Mouse (Mus musculus): ENCODE measurements around the gene Klhl29. TPM values are rescaled to one million over a fixed set of nuclear protein-coding genes. Genes with fewer than 3 reads are reported as not detected.

Klhl29 gene
- polyA plus RNA-seq, 1 experiment from 2014 or later: 2.0 TPM

DNA sequence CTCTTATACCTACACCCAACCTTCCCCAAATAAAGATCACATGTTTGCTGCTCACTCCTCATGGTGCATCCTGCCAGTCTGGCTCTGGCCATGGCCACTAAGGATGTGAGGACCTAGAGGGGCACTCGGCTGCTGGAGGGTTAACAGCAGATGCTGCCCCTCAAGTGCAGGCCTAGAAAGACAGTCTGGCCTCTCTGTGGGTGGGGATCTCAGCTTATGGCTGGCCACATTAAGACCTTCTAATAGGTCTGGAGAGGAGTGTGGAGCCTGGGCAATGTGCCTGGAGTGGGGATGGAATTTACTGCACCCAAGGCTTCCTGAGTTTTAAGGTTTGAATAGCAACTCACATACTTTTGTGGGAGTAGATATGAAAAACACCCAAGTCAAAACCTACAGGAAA lies 188.8 kb downstream of the Klhl29 start:
- no peak overlapping the region for H3K4me2 ChIP-seq (ENCODE audit: low read depth)
- DNase-seq (ENCODE audit: low spot score) (no peak), ATAC-seq (ENCODE audit: insufficient read depth, low FRiP score, low TSS enrichment) (no peak)
- H3K9me3 ChIP-seq (ENCODE audit: control insufficient read depth, low read length): no peaks in the 10 kb centered on the region
- H3K4me1 ChIP-seq (ENCODE audit: control insufficient read depth, insufficient read depth, low read length): peaks cover 26% of the 10 kb centered on the region
- H3K27me3 ChIP-seq (ENCODE audit: control insufficient read depth, insufficient read depth, low read length): no peaks in the 10 kb centered on the region
- no peak overlapping the region for H3K4me3 ChIP-seq (ENCODE audit: low read depth, low read length)
- no peak overlapping the region for H3K9ac ChIP-seq (ENCODE audit: low read length)
- 56% methylated on average over 1 of the region's 1 CpGs for WGBS
- H3K36me3 ChIP-seq (ENCODE audit: control insufficient read depth, insufficient read depth, low read length): no peaks in the 10 kb centered on the region
- H3K27ac ChIP-seq (ENCODE audit: low read depth, low read length): no peak overlapping the region

DNA sequence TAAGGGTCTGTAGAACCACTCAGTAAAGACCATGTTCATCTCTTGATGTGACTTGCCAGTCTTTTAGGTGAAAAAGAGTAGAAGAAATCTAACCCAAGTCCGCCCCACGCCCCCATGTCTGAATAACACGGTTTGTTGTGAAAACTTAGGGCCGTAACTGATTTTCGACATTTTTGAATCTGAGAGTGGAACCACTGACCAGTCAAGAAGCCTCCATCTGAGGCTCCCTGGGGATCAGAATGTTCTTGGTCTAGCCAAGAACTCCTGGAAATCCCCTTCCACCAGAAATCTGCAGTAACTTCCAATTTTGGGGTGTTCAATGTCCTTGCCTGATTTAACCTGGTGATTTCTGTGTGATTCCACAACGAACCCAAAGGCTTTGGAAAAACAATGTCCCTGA lies 189.9 kb downstream of the Klhl29 start:
- Histone ChIP-seq H3K9ac (ENCODE audit: low read length) (no peak overlapping the region), H3K4me3 (ENCODE audit: low read depth, low read length) (no peak overlapping the region), H3K27me3 (ENCODE audit: control insufficient read depth, insufficient read depth, low read length) (no peaks in the 10 kb centered on the region), H3K4me1 (ENCODE audit: control insufficient read depth, insufficient read depth, low read length) (peaks cover 21% of the 10 kb centered on the region), H3K9me3 (ENCODE audit: control insufficient read depth, low read length) (no peaks in the 10 kb centered on the region), H3K36me3 (ENCODE audit: control insufficient read depth, insufficient read depth, low read length) (no peaks in the 10 kb centered on the region), H3K4me2 (ENCODE audit: low read depth) (no peak overlapping the region), H3K27ac (ENCODE audit: low read depth, low read length) (no peak overlapping the region)
- DNase-seq (ENCODE audit: low spot score) (no peak), ATAC-seq (ENCODE audit: insufficient read depth, low FRiP score, low TSS enrichment) (no peak)
- 93% methylated on average over 6 of the region's 6 CpGs for WGBS

DNA sequence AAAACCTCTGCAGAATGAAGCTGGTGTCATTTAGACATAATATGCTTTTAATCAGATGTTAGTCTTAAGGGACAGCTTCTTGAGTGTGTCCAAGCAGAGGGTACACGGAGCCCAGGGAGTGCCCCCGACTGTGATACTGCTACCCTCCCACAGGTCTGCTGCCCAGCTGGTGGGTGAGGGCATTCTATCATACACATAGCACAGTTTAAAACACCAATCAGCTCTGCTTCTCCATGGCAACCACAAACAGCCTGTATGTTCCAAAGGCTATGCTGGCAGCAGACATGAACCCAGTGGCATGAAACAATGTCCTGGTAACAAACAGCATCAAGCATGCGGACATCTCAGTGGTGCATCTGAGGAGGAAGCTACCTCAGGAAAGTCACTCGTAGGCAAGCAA lies 192.9 kb downstream of the Klhl29 start:
- Histone ChIP-seq H3K4me3 (ENCODE audit: low read depth, low read length) (no peak overlapping the region), H3K36me3 (ENCODE audit: control insufficient read depth, insufficient read depth, low read length) (no peaks in the 10 kb centered on the region), H3K9me3 (ENCODE audit: control insufficient read depth, low read length) (no peaks in the 10 kb centered on the region), H3K9ac (ENCODE audit: low read length) (no peak overlapping the region), H3K27ac (ENCODE audit: low read depth, low read length) (no peak overlapping the region), H3K27me3 (ENCODE audit: control insufficient read depth, insufficient read depth, low read length) (no peaks in the 10 kb centered on the region), H3K4me2 (ENCODE audit: low read depth) (no peak overlapping the region), H3K4me1 (ENCODE audit: control insufficient read depth, insufficient read depth, low read length) (no peaks in the 10 kb centered on the region)
- ATAC-seq (ENCODE audit: insufficient read depth, low FRiP score, low TSS enrichment) (no peak), DNase-seq (ENCODE audit: low spot score) (no peak)
- WGBS: 80% methylated on average over 4 of the region's 4 CpGs

DNA sequence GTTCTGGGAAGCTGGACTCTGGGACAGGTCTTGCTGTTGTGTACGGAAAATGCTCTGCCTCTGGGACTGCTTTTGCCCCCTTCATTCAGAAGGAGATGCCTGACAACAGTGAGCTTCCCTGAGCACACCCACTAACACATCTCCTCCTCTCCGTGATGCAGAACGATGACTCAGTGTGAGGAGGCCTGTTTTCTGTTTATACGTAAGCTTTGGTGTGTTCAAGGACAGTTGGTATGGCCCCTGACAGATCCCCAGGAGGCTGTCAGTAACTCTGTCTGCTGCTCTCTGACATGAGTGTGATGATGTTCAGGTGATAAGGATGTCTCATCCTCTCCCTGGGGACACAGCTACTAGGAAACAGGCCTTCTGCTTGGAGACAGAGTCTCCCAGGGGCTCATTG lies 193.3 kb downstream of the Klhl29 start:
- Histone ChIP-seq H3K9ac (ENCODE audit: low read length) (no peak overlapping the region), H3K4me1 (ENCODE audit: control insufficient read depth, insufficient read depth, low read length) (no peaks in the 10 kb centered on the region), H3K27ac (ENCODE audit: low read depth, low read length) (no peak overlapping the region), H3K27me3 (ENCODE audit: control insufficient read depth, insufficient read depth, low read length) (no peaks in the 10 kb centered on the region), H3K36me3 (ENCODE audit: control insufficient read depth, insufficient read depth, low read length) (no peaks in the 10 kb centered on the region), H3K4me3 (ENCODE audit: low read depth, low read length) (no peak overlapping the region), H3K4me2 (ENCODE audit: low read depth) (no peak overlapping the region), H3K9me3 (ENCODE audit: control insufficient read depth, low read length) (no peaks in the 10 kb centered on the region)
- DNase-seq (ENCODE audit: low spot score) (no peak), ATAC-seq (ENCODE audit: insufficient read depth, low FRiP score, low TSS enrichment) (no peak)
- WGBS: 83% methylated on average over 4 of the region's 4 CpGs

DNA sequence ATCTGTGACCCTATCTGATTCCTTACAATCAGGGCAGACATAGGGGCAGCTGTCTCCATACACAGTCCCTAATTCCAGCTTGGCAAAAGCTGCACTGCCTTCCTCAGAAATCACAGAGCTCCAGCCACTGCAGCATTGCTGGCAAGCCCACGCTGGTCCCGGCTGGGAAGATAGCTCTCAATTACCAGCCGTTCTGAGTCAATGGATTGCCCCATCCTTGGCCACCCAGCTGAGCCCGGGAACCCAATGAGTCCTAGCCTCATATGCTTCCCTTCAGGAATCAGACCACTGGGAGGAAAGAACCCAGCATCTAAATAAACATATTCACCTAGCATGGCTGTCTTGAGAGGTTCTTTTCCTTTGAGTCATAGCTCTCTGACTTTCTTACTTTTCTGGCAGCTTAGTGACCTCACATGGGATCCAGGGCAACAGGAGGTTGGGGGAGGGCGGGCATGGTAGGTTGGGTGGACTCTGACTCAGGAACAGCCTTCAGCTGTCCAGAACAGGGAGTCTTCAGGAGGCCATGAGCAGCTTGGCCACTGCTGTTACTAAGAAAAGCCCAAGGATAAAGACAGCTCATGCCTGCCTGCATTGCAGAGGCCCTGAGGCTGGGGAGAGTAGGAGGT lies 198.7 kb downstream of the Klhl29 start:
- WGBS: 63% methylated on average over 5 of the region's 5 CpGs
- no peak overlapping the region for H3K4me3 ChIP-seq (ENCODE audit: low read depth, low read length)
- no peaks in the 10 kb centered on the region for H3K4me1 ChIP-seq (ENCODE audit: control insufficient read depth, insufficient read depth, low read length)
- DNase-seq (ENCODE audit: low spot score) (no peak), ATAC-seq (ENCODE audit: insufficient read depth, low FRiP score, low TSS enrichment) (no peak)
- H3K9me3 ChIP-seq (ENCODE audit: control insufficient read depth, low read length): no peaks in the 10 kb centered on the region
- no peak overlapping the region for H3K4me2 ChIP-seq (ENCODE audit: low read depth)
- no peak overlapping the region for H3K9ac ChIP-seq (ENCODE audit: low read length)
- no peaks in the 10 kb centered on the region for H3K36me3 ChIP-seq (ENCODE audit: control insufficient read depth, insufficient read depth, low read length)
- H3K27ac ChIP-seq (ENCODE audit: low read depth, low read length): no peak overlapping the region
- H3K27me3 ChIP-seq (ENCODE audit: control insufficient read depth, insufficient read depth, low read length): no peaks in the 10 kb centered on the region

DNA sequence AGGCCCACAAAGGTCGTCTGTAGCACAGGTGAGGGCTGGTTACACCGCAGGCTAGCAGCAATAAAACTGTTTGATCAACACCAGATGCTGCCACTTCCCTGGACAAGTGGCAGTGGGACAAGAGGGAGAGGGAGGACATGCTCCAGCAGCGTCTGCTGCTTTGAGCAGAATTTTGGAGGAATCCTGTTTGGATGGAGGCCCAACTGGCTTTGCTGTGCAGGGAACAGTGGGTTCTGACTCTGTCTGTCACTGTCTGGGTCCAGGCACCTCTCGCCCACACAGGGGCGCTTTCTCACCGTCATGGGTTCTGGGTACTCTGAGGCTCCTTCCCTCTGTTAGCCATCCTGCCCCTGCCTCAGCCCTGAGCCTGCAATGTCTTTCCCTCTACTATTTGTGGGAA lies 209.3 kb downstream of the Klhl29 start:
- H3K9me3 ChIP-seq (ENCODE audit: control insufficient read depth, low read length): no peaks in the 10 kb centered on the region
- H3K4me2 ChIP-seq (ENCODE audit: low read depth): no peak overlapping the region
- H3K27me3 ChIP-seq (ENCODE audit: control insufficient read depth, insufficient read depth, low read length): no peaks in the 10 kb centered on the region
- DNase-seq (ENCODE audit: low spot score) (peak; percentile 36), ATAC-seq (ENCODE audit: insufficient read depth, low FRiP score, low TSS enrichment) (no peak)
- 46% methylated on average over 6 of the region's 6 CpGs for WGBS
- H3K36me3 ChIP-seq (ENCODE audit: control insufficient read depth, insufficient read depth, low read length): no peaks in the 10 kb centered on the region
- no peak overlapping the region for H3K9ac ChIP-seq (ENCODE audit: low read length)
- no peak overlapping the region for H3K4me3 ChIP-seq (ENCODE audit: low read depth, low read length)
- H3K4me1 ChIP-seq (ENCODE audit: control insufficient read depth, insufficient read depth, low read length): no peaks in the 10 kb centered on the region
- H3K27ac ChIP-seq (ENCODE audit: low read depth, low read length): no peak overlapping the region

DNA sequence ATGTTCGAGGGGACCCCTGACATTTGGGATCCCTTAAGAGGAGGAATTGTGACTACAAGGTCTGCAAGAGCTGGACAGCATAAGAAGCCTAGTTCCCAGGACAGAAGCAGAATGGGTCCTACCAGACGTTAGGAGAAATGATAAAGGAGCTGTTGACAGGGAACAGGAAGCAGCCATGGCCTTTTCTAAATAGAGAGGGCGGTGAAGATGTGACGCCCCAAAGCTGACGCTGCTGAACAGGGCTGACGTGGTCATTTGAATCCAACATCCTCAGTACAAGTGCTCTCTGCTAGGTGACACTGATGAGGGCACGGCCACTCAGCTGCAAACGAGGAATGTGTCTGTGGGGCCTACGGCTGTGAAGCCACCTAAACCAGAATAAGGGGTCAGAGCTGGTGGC lies 210.1 kb downstream of the Klhl29 start:
- H3K36me3 ChIP-seq (ENCODE audit: control insufficient read depth, insufficient read depth, low read length): no peaks in the 10 kb centered on the region
- no peak for DNase-seq (ENCODE audit: low spot score)
- no peak overlapping the region for H3K4me3 ChIP-seq (ENCODE audit: low read depth, low read length)
- no peak overlapping the region for H3K9ac ChIP-seq (ENCODE audit: low read length)
- ATAC-seq (ENCODE audit: insufficient read depth, low FRiP score, low TSS enrichment): no peak
- H3K27me3 ChIP-seq (ENCODE audit: control insufficient read depth, insufficient read depth, low read length): no peaks in the 10 kb centered on the region
- H3K27ac ChIP-seq (ENCODE audit: low read depth, low read length): no peak overlapping the region
- no peaks in the 10 kb centered on the region for H3K4me1 ChIP-seq (ENCODE audit: control insufficient read depth, insufficient read depth, low read length)
- no peak overlapping the region for H3K4me2 ChIP-seq (ENCODE audit: low read depth)
- no peaks in the 10 kb centered on the region for H3K9me3 ChIP-seq (ENCODE audit: control insufficient read depth, low read length)
- WGBS: 70% methylated on average over 9 of the region's 9 CpGs

DNA sequence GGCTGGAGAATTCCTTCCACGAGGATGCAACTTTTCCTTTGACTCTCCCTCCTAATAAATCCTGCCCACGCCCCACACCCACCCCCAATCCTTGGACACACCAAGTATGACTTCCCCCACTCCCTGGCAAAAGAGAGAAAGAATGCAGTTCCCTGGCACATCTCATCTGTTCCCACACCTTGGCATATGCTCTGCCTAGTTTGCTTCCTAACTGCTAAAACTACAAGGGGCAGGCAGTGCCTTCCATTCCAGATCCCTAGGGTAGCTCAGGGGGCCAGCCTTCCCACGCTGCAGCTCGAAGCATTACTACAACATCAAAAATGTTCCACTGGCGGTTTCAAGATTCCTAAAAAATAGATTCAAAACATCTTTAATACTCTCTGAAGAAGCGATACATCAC lies 212.8 kb downstream of the Klhl29 start:
- H3K27me3 ChIP-seq (ENCODE audit: control insufficient read depth, insufficient read depth, low read length): no peaks in the 10 kb centered on the region
- 87% methylated on average over 6 of the region's 6 CpGs for WGBS
- H3K36me3 ChIP-seq (ENCODE audit: control insufficient read depth, insufficient read depth, low read length): no peaks in the 10 kb centered on the region
- H3K9me3 ChIP-seq (ENCODE audit: control insufficient read depth, low read length): no peaks in the 10 kb centered on the region
- H3K4me3 ChIP-seq (ENCODE audit: low read depth, low read length): no peak overlapping the region
- no peak overlapping the region for H3K27ac ChIP-seq (ENCODE audit: low read depth, low read length)
- no peak overlapping the region for H3K4me2 ChIP-seq (ENCODE audit: low read depth)
- no peaks in the 10 kb centered on the region for H3K4me1 ChIP-seq (ENCODE audit: control insufficient read depth, insufficient read depth, low read length)
- H3K9ac ChIP-seq (ENCODE audit: low read length): no peak overlapping the region
- ATAC-seq (ENCODE audit: insufficient read depth, low FRiP score, low TSS enrichment) (no peak), DNase-seq (ENCODE audit: low spot score) (no peak)

DNA sequence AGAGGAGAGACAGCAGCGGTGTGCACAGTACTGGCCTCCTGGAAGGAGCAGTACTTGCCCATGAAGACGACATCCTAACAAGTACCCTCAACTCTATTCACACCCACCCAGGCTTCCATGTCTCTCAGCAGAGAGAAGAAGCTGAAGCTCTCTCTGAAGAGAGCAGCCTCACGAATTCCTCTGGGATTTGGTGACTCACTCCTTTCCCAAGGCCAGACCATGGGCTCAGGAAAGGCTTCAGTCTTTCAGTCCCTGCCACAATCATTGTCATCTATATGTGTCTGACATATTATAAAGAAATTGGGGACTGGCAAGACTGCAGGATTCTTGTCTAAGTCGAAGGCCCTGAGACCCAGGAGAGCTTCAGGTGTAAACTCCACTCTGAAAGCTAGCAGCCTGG lies 213.9 kb downstream of the Klhl29 start:
- DNase-seq (ENCODE audit: low spot score) (no peak), ATAC-seq (ENCODE audit: insufficient read depth, low FRiP score, low TSS enrichment) (no peak)
- H3K9me3 ChIP-seq (ENCODE audit: control insufficient read depth, low read length): no peaks in the 10 kb centered on the region
- no peaks in the 10 kb centered on the region for H3K27me3 ChIP-seq (ENCODE audit: control insufficient read depth, insufficient read depth, low read length)
- no peak overlapping the region for H3K4me2 ChIP-seq (ENCODE audit: low read depth)
- H3K36me3 ChIP-seq (ENCODE audit: control insufficient read depth, insufficient read depth, low read length): no peaks in the 10 kb centered on the region
- WGBS: 88% methylated on average over 4 of the region's 4 CpGs
- H3K9ac ChIP-seq (ENCODE audit: low read length): no peak overlapping the region
- no peaks in the 10 kb centered on the region for H3K4me1 ChIP-seq (ENCODE audit: control insufficient read depth, insufficient read depth, low read length)
- no peak overlapping the region for H3K4me3 ChIP-seq (ENCODE audit: low read depth, low read length)
- H3K27ac ChIP-seq (ENCODE audit: low read depth, low read length): no peak overlapping the region

Measured in neural tube, embryonic 11.5 days (tissue).